Mouse (Mus musculus): ENCODE measurements around the gene Hdac11. TPM values are rescaled to one million over a fixed set of nuclear protein-coding genes. Genes with fewer than 3 reads are reported as not detected.

Gene Hdac11
- polyA plus RNA-seq, 1 experiment from 2014 or later, result 15.6 TPM

GRCm38 (mm10) chr6:91146443-91147151 is 9.9 kb upstream of the Hdac11 start:
- no peaks in the 10 kb centered on the region for H3K36me3 ChIP-seq
- peaks cover 23% of the 10 kb centered on the region for H3K4me1 ChIP-seq (replicated peaks)
- H3K4me3 ChIP-seq, result no peak overlapping the region
- peak; percentile 35 for DNase-seq (ENCODE audit: low spot score)
- H3K27ac ChIP-seq, result peak overlapping the region; percentile 72
- no peaks in the 10 kb centered on the region for H3K9me3 ChIP-seq
- 31% methylated on average over 5 of the region's 5 CpGs for WGBS
- H3K27me3 ChIP-seq (ENCODE audit: insufficient read depth, poor library complexity, severe bottlenecking), result no peaks in the 10 kb centered on the region

GRCm38 (mm10) chr6:91147152-91147770 is 9.2 kb upstream of the Hdac11 start:
- DNase-seq (ENCODE audit: low spot score), result peak; percentile 47
- Histone ChIP-seq H3K4me1 (replicated peaks) (peaks cover 27% of the 10 kb centered on the region), H3K27ac (peak overlapping the region; percentile 72), H3K27me3 (ENCODE audit: insufficient read depth, poor library complexity, severe bottlenecking) (no peaks in the 10 kb centered on the region), H3K4me3 (no peak overlapping the region), H3K9me3 (no peaks in the 10 kb centered on the region), H3K36me3 (no peaks in the 10 kb centered on the region)
- 83% methylated on average over 2 of the region's 2 CpGs for WGBS

GRCm38 (mm10) chr6:91152892-91153548 is 3.4 kb upstream of the Hdac11 start:
- Histone ChIP-seq H3K27ac (peak overlapping the region; percentile 72), H3K4me1 (replicated peaks) (peaks cover 57% of the 10 kb centered on the region), H3K4me3 (peak overlapping the region; percentile 38), H3K36me3 (no peaks in the 10 kb centered on the region), H3K9me3 (no peaks in the 10 kb centered on the region), H3K27me3 (ENCODE audit: insufficient read depth, poor library complexity, severe bottlenecking) (no peaks in the 10 kb centered on the region; the same call in 1 of the 2 replicates)
- WGBS, result 34% methylated on average over 7 of the region's 7 CpGs
- no peak for DNase-seq (ENCODE audit: low spot score)

GRCm38 (mm10) chr6:91153549-91154064 is 2.9 kb upstream of the Hdac11 start:
- Histone ChIP-seq H3K9me3 (no peaks in the 10 kb centered on the region), H3K4me1 (replicated peaks) (peaks cover 63% of the 10 kb centered on the region), H3K4me3 (peak overlapping the region; percentile 38), H3K27me3 (ENCODE audit: insufficient read depth, poor library complexity, severe bottlenecking) (no peaks in the 10 kb centered on the region; the same call in 1 of the 2 replicates), H3K27ac (peak overlapping the region; percentile 72), H3K36me3 (no peaks in the 10 kb centered on the region)
- peak; percentile 76 for DNase-seq (ENCODE audit: low spot score)
- 3% methylated on average over 10 of the region's 10 CpGs for WGBS

GRCm38 (mm10) chr6:91154685-91155084 is 1.8 kb upstream of the Hdac11 start:
- Histone ChIP-seq H3K4me1 (replicated peaks) (peaks cover 73% of the 10 kb centered on the region), H3K9me3 (no peaks in the 10 kb centered on the region), H3K27me3 (ENCODE audit: insufficient read depth, poor library complexity, severe bottlenecking) (no peaks in the 10 kb centered on the region; the same call in 1 of the 2 replicates), H3K4me3 (no peak overlapping the region), H3K36me3 (peaks cover 6% of the 10 kb centered on the region), H3K27ac (no peak overlapping the region)
- 63% methylated on average over 4 of the region's 4 CpGs for WGBS
- no peak for DNase-seq (ENCODE audit: low spot score)

- no peak overlapping the region for H3K4me3 ChIP-seq
- peak overlapping the region; percentile 94; the same call in 1 of the 2 replicates for H3K27ac ChIP-seq
- peaks cover 78% of the 10 kb centered on the region for H3K4me1 ChIP-seq (replicated peaks)
- no peaks in the 10 kb centered on the region for H3K9me3 ChIP-seq
- DNase-seq (ENCODE audit: low spot score), result no peak
- H3K27me3 ChIP-seq (ENCODE audit: insufficient read depth, poor library complexity, severe bottlenecking), result no peaks in the 10 kb centered on the region; the same call in 1 of the 2 replicates
- WGBS, result 84% methylated on average over 3 of the region's 3 CpGs
- H3K36me3 ChIP-seq, result peaks cover 6% of the 10 kb centered on the region
These were observed 1.2 kb upstream of the Hdac11 start for GRCm38 (mm10) chr6:91155286-91155685.

- Histone ChIP-seq H3K4me1 (replicated peaks) (peaks cover 86% of the 10 kb centered on the region), H3K27ac (peak overlapping the region; percentile 94), H3K4me3 (peak overlapping the region; percentile 76), H3K36me3 (peaks cover 6% of the 10 kb centered on the region), H3K9me3 (no peaks in the 10 kb centered on the region), H3K27me3 (ENCODE audit: insufficient read depth, poor library complexity, severe bottlenecking) (no peaks in the 10 kb centered on the region; the same call in 1 of the 2 replicates)
- 14% methylated on average over 4 of the region's 4 CpGs for WGBS
- DNase-seq (ENCODE audit: low spot score), result no peak
These were observed 403 bp upstream of the Hdac11 start for GRCm38 (mm10) chr6:91156062-91156461.

- 48% methylated on average over 6 of the region's 6 CpGs for WGBS
- H3K4me3 ChIP-seq, result peak overlapping the region; percentile 76
- peaks cover 6% of the 10 kb centered on the region for H3K36me3 ChIP-seq
- H3K27ac ChIP-seq, result peak overlapping the region; percentile 94
- H3K4me1 ChIP-seq (replicated peaks), result peaks cover 87% of the 10 kb centered on the region
- H3K27me3 ChIP-seq (ENCODE audit: insufficient read depth, poor library complexity, severe bottlenecking), result no peaks in the 10 kb centered on the region; the same call in 1 of the 2 replicates
- H3K9me3 ChIP-seq, result no peaks in the 10 kb centered on the region
- DNase-seq (ENCODE audit: low spot score), result no peak
These were observed 739 bp downstream of the Hdac11 start for GRCm38 (mm10) chr6:91157237-91157570.

GRCm38 (mm10) chr6:91159047-91159446 is 2.6 kb downstream of the Hdac11 start:
- H3K9me3 ChIP-seq, result no peaks in the 10 kb centered on the region
- peaks cover 76% of the 10 kb centered on the region for H3K4me1 ChIP-seq (replicated peaks)
- H3K4me3 ChIP-seq, result peak overlapping the region; percentile 14; the same call in 1 of the 2 replicates
- peaks cover 6% of the 10 kb centered on the region for H3K36me3 ChIP-seq
- 87% methylated on average over 9 of the region's 9 CpGs for WGBS
- H3K27ac ChIP-seq, result peak overlapping the region; percentile 94
- H3K27me3 ChIP-seq (ENCODE audit: insufficient read depth, poor library complexity, severe bottlenecking), result no peaks in the 10 kb centered on the region; the same call in 1 of the 2 replicates
- no peak for DNase-seq (ENCODE audit: low spot score)

- Histone ChIP-seq H3K27ac (peak overlapping the region; percentile 19; the same call in 1 of the 2 replicates), H3K4me1 (replicated peaks) (peaks cover 73% of the 10 kb centered on the region), H3K9me3 (no peaks in the 10 kb centered on the region), H3K4me3 (no peak overlapping the region), H3K36me3 (peaks cover 6% of the 10 kb centered on the region), H3K27me3 (ENCODE audit: insufficient read depth, poor library complexity, severe bottlenecking) (no peaks in the 10 kb centered on the region)
- DNase-seq (ENCODE audit: low spot score), result no peak
- 46% methylated on average over 3 of the region's 3 CpGs for WGBS
These were observed 3.9 kb downstream of the Hdac11 start for GRCm38 (mm10) chr6:91160399-91160798.

GRCm38 (mm10) chr6:91160976-91161375 is 4.5 kb downstream of the Hdac11 start:
- peak overlapping the region; percentile 19 for H3K27ac ChIP-seq
- 91% methylated on average over 2 of the region's 2 CpGs for WGBS
- no peaks in the 10 kb centered on the region for H3K27me3 ChIP-seq (ENCODE audit: insufficient read depth, poor library complexity, severe bottlenecking)
- H3K4me1 ChIP-seq (replicated peaks), result peaks cover 68% of the 10 kb centered on the region
- peaks cover 7% of the 10 kb centered on the region for H3K36me3 ChIP-seq
- no peak for DNase-seq (ENCODE audit: low spot score)
- no peak overlapping the region for H3K4me3 ChIP-seq
- H3K9me3 ChIP-seq, result no peaks in the 10 kb centered on the region

GRCm38 (mm10) chr6:91161506-91162235 is 5.2 kb downstream of the Hdac11 start:
- H3K27me3 ChIP-seq (ENCODE audit: insufficient read depth, poor library complexity, severe bottlenecking), result no peaks in the 10 kb centered on the region
- H3K4me1 ChIP-seq (replicated peaks), result peaks cover 61% of the 10 kb centered on the region
- WGBS, result 79% methylated on average over 6 of the region's 6 CpGs
- no peaks in the 10 kb centered on the region for H3K9me3 ChIP-seq
- H3K4me3 ChIP-seq, result no peak overlapping the region
- DNase-seq (ENCODE audit: low spot score), result no peak
- H3K27ac ChIP-seq, result peak overlapping the region; percentile 45; the same call in 1 of the 2 replicates
- H3K36me3 ChIP-seq, result peaks cover 12% of the 10 kb centered on the region

All from hindbrain, embryonic 10.5 days (tissue).